Mouse (Mus musculus) bone marrow macrophage, adult 2 months (primary cell): ENCODE results near the gene Chmp6.

ENCODE experiments used
- CTCF ChIP-seq: IDR thresholded peaks from 2 replicates; pipeline ENCODE4 v1.5.1; 2012; ENCODE audit warnings: low read depth, mild to moderate bottlenecking, low read length, moderate library complexity
- POLR2A ChIP-seq: IDR thresholded peaks from 2 replicates; pipeline ENCODE4 v1.6.1; 2012; ENCODE audit warnings: mild to moderate bottlenecking, low read depth, low read length, borderline replicate concordance

DNA sequence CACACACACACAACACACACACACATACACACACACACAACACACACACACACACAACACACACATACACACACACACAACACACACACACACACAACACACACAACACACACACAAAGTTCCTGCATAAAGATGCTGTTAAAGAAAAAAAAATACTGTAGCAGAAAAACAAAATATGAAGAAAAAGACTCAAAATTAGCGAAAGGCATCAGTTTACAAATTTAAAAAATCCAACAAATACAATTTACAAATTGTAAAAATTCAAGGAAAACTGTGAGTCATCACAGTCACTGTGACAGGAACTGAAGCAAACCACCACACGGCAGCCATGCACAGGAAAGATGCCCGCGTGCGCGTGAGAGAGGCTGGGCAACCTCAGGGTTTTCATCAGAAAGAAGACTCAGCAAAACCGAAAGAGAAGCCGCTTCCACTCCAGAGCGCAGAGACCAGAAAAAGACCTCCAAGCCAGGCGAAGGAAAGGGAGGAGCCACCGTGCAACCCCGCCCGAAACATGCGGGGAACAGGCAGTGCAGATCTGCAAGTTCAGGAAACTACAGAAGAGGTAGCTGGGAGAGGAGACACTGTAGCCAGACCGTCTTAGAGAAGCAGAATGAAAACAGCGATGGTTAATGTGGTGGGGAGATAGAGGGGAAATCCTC is 14.9 kb downstream of the Chmp6 start:
- no peak for TF ChIP-seq POLR2A
- no peak for TF ChIP-seq CTCF
